In genomic region chr10:42618291-42618690, GRCm38 (mm10) we compare ENCODE assay signal across 23 mouse cellular contexts. TPM values are rescaled to one million over a fixed set of nuclear protein-coding genes. Genes with fewer than 3 reads are reported as not detected.
"Had no signal": no experiment of that assay in that cellular context is flagged by ENCODE, and none has a peak within 500 bp of the region (broad histone marks: within the 10 kb centered on the region; RNA-seq: fewer than 3 reads in every experiment).

No protein-coding gene starts in this region.

- H3K27ac ChIP-seq: limb, embryonic 12.5 days; limb, embryonic 15.5 days; liver, embryonic 14.5 days; midbrain, embryonic 15.5 days had no signal

- H3K4me3 ChIP-seq: limb, embryonic 12.5 days; limb, embryonic 15.5 days; megakaryocyte, embryonic 14.5 days; midbrain, embryonic 15.5 days had no signal

- H3K9ac ChIP-seq: limb, embryonic 12.5 days; limb, embryonic 15.5 days; liver, embryonic 14.5 days; liver, postnatal 0 days; lung, embryonic 14.5 days; midbrain, embryonic 15.5 days had no signal

- ATAC-seq: liver, postnatal 0 days; lung, postnatal 0 days; midbrain, embryonic 15.5 days had no signal

- H3K4me2 ChIP-seq: limb, embryonic 12.5 days; limb, embryonic 15.5 days; liver, embryonic 11.5 days; lung, embryonic 14.5 days; midbrain, embryonic 11.5 days; midbrain, embryonic 15.5 days had no signal

- DNase-seq: kidney, adult 8-10 months; kidney, postnatal 14 days; kidney, postnatal 4 days; left cerebral cortex, postnatal 4 days; liver, postnatal 0 days; lung, embryonic 14.5 days; thymus, adult 18-20 months; thymus, postnatal 14 days; thymus, postnatal 4 days had no signal

- H3K9me3 ChIP-seq: limb, embryonic 12.5 days; limb, embryonic 15.5 days; midbrain, embryonic 15.5 days had no signal

- H3K36me3 ChIP-seq: limb, embryonic 12.5 days; limb, embryonic 15.5 days; midbrain, embryonic 15.5 days had no signal

RNA-seq across cellular contexts. Expression of gene Nr2e1, which starts 34.9 kb away (rescaled TPM):
- polyA plus RNA-seq: kidney, embryonic 16.5 days; limb, embryonic 12.5 days; limb, embryonic 15.5 days; liver, embryonic 11.5 days; liver, embryonic 14.5 days; liver, postnatal 0 days; lung, embryonic 14.5 days; lung, postnatal 0 days; neural tube, embryonic 11.5 days; neural tube, embryonic 14.5 days; small intestine, adult 2 months; spleen, adult 2 months; stomach, embryonic 16.5 days had no signal
